Mouse (Mus musculus): ENCODE results near the gene Srd5a2. TPM values are rescaled to one million over a fixed set of nuclear protein-coding genes. Genes with fewer than 3 reads are reported as not detected.
"Not testable (repeated sequence)": the region's sequence is repeated elsewhere in the genome, so short reads cannot be mapped to it uniquely, and the experiment has no call there.

The Srd5a2 gene
- polyA plus RNA-seq (2014; fragmentation: Nextera tagmentation; extraction: Ambion mirVana): not detected in 2 replicates

DNA sequence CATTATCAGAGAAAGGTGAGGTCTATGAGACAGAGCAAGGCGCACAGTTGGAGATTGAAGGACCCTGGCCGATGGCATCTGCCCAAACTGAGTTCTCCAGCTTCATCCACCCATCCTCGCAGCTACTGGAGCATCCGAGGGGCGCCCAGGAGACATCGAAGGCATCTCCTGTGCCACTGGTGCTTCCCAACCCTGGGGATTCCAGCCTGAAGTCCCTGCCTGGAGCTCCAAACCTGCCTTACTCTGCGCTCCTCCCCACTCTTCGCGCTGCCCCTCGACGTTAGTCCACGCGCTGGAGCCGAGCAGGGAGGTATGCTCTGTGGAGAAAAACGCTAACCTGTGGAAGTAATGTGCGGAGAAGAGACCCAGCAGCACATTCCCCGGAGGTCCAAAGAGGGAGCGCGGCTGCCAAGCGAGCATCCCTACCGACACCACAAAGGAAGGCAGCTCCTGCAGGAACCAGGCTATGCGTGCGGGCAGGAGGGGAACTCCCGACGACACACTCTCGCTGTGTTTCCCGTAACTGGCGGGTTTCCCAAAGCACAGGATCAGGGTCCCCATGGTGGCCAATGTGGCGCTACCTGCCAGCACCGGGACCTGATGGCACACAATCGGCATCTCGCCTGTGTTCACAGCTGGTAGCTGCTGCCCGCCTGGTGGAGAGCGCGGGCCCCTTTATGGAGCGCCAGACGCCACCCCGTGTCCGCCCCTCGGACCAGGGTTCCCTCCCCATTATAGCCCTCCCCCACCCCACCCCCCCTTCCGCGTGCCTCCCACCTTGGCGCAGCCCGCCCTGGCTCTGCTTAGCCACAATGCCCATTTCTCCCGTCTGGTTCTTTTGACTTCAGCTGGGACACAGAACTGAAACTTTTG is at the start of gene Srd5a2:
TSS of gene Srd5a2 (minus strand) at position 707 of the 873 bp plus-strand sequence.
- under 1% methylated on average over 45 of the region's 45 CpGs for WGBS
- Histone ChIP-seq H3K4me3 (ENCODE audit: low read depth, low read length) (peak within 1 kb of the TSS; percentile 20), H3K27me3 (ENCODE audit: control insufficient read depth, insufficient read depth, low read length) (peaks cover 36% of the 10 kb centered on the region), H3K36me3 (ENCODE audit: control insufficient read depth, insufficient read depth, low read length) (no peaks in the 10 kb centered on the region), H3K4me2 (ENCODE audit: low read depth, low read length, severe bottlenecking) (peak within 1 kb of the TSS; percentile 54), H3K9me3 (ENCODE audit: control insufficient read depth, low read length) (no peaks in the 10 kb centered on the region), H3K27ac (ENCODE audit: low read depth, low read length) (no peak within 1 kb of the TSS), H3K9ac (ENCODE audit: low read length) (no peak within 1 kb of the TSS; the same call in 1 of the 2 replicates), H3K4me1 (replicated peaks; ENCODE audit: control insufficient read depth, insufficient read depth, low read length) (peaks cover 2% of the 10 kb centered on the region; the same call in 1 of the 2 replicates)
- peak; percentile 63 for DNase-seq (ENCODE audit: low spot score)
- peak; percentile 55; the same call in 1 of the 2 replicates for ATAC-seq (replicated peaks; ENCODE audit: low FRiP score)

DNA sequence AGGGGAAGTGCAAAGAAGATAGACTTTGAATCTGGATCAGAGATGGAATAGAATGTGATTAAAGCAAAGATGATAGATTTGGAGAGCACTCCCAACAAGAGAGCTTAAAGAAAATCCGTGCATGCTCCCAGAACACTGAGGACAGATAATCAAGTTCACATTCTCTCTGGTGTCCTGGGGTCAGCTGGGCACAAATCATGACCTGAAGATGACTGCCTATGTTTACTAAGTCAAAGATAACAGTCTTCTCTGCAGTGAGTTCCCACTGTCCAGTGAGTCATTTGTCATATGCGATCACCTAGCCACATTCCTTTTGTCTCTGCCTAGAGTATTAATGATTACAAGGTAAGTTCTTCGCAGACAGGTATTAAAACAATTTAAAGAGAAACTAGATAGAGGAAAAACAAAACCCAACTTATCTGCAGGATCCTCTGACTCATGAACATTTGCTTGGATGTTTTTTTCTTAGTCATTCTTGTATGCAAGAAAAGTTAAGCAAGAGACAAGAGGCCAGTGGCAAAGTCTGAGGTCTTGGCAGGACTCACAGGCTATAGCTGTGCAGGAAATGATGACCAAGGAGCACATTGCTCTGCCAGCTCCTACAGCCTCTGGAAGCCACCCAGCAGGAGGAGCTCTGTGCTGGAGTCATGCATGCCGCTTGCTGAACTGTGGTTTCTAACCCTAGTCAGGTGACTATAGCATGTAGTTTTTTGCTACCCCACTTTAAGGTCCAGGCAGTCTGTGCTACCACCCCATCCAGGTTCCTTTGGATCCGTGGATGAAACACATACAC is 41.4 kb upstream of the Srd5a2 start:
- Histone ChIP-seq H3K27ac (ENCODE audit: low read depth, low read length) (no peak overlapping the region), H3K4me1 (replicated peaks; ENCODE audit: control insufficient read depth, insufficient read depth, low read length) (no peaks in the 10 kb centered on the region), H3K9ac (ENCODE audit: low read length) (no peak overlapping the region), H3K4me2 (ENCODE audit: low read depth, low read length, severe bottlenecking) (no peak overlapping the region), H3K9me3 (ENCODE audit: control insufficient read depth, low read length) (no peaks in the 10 kb centered on the region), H3K4me3 (ENCODE audit: low read depth, low read length) (no peak overlapping the region), H3K27me3 (ENCODE audit: control insufficient read depth, insufficient read depth, low read length) (no peaks in the 10 kb centered on the region), H3K36me3 (ENCODE audit: control insufficient read depth, insufficient read depth, low read length) (no peaks in the 10 kb centered on the region)
- ATAC-seq (replicated peaks; ENCODE audit: low FRiP score): no peak
- WGBS: 85% methylated on average over 5 of the region's 5 CpGs
- DNase-seq (ENCODE audit: low spot score): no peak

DNA sequence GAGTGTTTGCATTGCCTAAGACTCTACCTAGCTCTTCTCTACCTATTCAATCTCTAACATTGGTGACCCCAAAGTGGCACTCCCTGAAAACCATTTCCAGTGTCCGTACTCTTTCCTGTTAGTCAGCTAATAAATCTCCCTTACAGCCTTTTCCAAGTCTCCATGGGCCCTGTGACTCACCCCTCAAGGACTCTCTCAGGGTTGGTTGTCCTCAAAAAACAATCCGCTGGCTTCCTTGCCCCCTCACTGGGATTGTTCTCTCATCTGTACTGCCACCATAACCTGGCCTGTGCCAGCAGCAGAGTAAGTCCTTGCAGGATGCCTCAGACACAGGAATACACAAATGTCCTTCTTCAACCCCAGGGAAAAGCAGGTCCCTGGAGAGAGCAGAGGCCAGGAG is 40.3 kb upstream of the Srd5a2 start:
- no peak overlapping the region for H3K4me3 ChIP-seq (ENCODE audit: low read depth, low read length)
- no peaks in the 10 kb centered on the region for H3K27me3 ChIP-seq (ENCODE audit: control insufficient read depth, insufficient read depth, low read length)
- WGBS: 92% methylated on average over 2 of the region's 2 CpGs
- H3K27ac ChIP-seq (ENCODE audit: low read depth, low read length): no peak overlapping the region
- H3K4me2 ChIP-seq (ENCODE audit: low read depth, low read length, severe bottlenecking): no peak overlapping the region
- H3K9me3 ChIP-seq (ENCODE audit: control insufficient read depth, low read length): no peaks in the 10 kb centered on the region
- DNase-seq (ENCODE audit: low spot score) (no peak), ATAC-seq (replicated peaks; ENCODE audit: low FRiP score) (no peak)
- no peaks in the 10 kb centered on the region for H3K36me3 ChIP-seq (ENCODE audit: control insufficient read depth, insufficient read depth, low read length)
- H3K9ac ChIP-seq (ENCODE audit: low read length): no peak overlapping the region
- no peaks in the 10 kb centered on the region for H3K4me1 ChIP-seq (replicated peaks; ENCODE audit: control insufficient read depth, insufficient read depth, low read length)

DNA sequence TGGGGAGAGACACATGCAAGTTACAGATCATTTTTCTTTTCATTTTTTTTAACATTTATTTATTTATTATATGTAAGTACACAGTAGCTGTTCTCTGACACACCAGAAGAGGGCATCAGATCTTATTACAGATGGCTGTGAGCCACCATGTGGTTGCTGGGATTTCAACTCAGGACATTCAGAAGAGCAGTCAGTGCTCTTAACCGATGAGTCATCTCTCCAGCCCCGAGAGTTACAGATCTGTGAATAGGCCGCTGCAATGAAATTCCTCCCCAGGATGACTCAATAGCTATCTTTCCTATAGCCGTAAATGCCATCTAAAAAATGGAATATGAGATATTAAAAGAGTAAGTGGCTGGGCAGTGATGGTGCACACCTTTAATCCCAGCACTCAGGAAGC is 35.7 kb upstream of the Srd5a2 start:
- WGBS: 84% methylated on average over 4 of the region's 4 CpGs
- no peaks in the 10 kb centered on the region for H3K4me1 ChIP-seq (replicated peaks; ENCODE audit: control insufficient read depth, insufficient read depth, low read length)
- no peaks in the 10 kb centered on the region for H3K36me3 ChIP-seq (ENCODE audit: control insufficient read depth, insufficient read depth, low read length)
- no peak overlapping the region for H3K9ac ChIP-seq (ENCODE audit: low read length)
- no peak overlapping the region for H3K4me2 ChIP-seq (ENCODE audit: low read depth, low read length, severe bottlenecking)
- no peaks in the 10 kb centered on the region for H3K27me3 ChIP-seq (ENCODE audit: control insufficient read depth, insufficient read depth, low read length)
- no peaks in the 10 kb centered on the region for H3K9me3 ChIP-seq (ENCODE audit: control insufficient read depth, low read length)
- no peak for DNase-seq (ENCODE audit: low spot score)
- H3K4me3 ChIP-seq (ENCODE audit: low read depth, low read length): no peak overlapping the region
- no peak overlapping the region for H3K27ac ChIP-seq (ENCODE audit: low read depth, low read length)
- ATAC-seq (replicated peaks; ENCODE audit: low FRiP score): no peak

DNA sequence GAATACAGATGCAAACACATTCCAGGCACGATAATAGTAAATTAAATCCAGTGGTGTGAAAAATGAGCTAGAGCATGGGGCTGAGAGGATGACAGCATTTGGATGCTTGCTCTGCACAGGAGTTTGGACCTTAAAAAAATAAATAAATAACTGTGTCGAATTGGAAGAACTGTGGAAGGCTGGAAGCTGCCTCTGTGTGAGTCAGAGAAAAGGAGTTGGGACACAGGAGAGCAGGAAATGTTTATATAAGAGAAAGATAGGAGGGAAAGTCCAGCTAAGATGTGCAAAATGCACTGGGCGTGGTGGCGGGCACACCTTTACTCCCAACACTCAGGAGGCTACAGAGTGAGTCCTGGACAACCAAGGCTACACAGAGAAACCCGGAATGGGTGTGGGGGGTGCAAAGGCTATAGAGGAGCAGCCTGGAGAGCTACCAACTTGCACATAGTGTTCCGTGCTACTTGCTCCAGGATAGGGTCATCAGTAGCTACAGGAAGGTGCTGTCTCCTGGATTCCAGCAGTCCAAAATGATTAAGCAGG is 32.4 kb upstream of the Srd5a2 start:
- Histone ChIP-seq H3K36me3 (ENCODE audit: control insufficient read depth, insufficient read depth, low read length) (no peaks in the 10 kb centered on the region), H3K9ac (ENCODE audit: low read length) (no peak overlapping the region), H3K27me3 (ENCODE audit: control insufficient read depth, insufficient read depth, low read length) (no peaks in the 10 kb centered on the region), H3K9me3 (ENCODE audit: control insufficient read depth, low read length) (no peaks in the 10 kb centered on the region), H3K4me2 (ENCODE audit: low read depth, low read length, severe bottlenecking) (no peak overlapping the region), H3K27ac (ENCODE audit: low read depth, low read length) (no peak overlapping the region), H3K4me3 (ENCODE audit: low read depth, low read length) (no peak overlapping the region), H3K4me1 (replicated peaks; ENCODE audit: control insufficient read depth, insufficient read depth, low read length) (no peaks in the 10 kb centered on the region)
- ATAC-seq (replicated peaks; ENCODE audit: low FRiP score) (no peak), DNase-seq (ENCODE audit: low spot score) (no peak)
- 80% methylated on average over 6 of the region's 6 CpGs for WGBS

DNA sequence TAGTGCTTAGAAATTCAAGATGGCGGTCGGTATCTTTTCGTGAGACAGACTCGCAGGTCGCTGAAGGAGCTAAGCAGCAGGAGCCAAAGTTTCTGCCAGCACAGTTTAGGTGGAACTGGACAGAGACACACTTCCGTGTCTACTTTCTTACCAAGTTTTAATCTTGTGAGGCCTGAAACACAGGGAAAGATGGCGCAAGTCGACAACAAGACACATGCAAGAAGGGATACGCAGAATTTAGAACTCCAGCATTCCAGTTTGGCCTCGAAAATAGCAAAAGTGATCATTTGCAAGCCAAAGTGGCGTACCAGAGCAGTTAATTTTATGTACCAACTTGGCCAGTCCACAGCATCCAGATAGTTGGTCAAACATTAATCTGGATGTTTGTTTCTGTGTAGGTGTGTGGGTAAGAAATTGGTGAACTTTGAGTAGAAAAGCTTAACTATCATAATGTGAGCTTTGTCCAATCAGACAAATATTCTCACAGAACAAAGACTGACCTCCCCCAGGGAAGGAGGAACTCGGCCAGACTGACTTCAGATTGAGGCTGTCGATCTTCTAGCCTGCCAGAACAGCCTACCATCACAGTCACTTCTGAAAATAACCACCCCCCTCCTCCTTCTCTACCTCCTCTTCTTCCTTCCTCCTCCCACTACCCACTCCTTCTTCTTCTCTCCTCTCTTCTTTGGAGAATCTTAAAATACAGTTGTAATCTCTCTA is 31.2 kb upstream of the Srd5a2 start:
- H3K9me3 ChIP-seq (ENCODE audit: control insufficient read depth, low read length): no peaks in the 10 kb centered on the region
- H3K36me3 ChIP-seq (ENCODE audit: control insufficient read depth, insufficient read depth, low read length): no peaks in the 10 kb centered on the region
- DNase-seq (ENCODE audit: low spot score) (no peak), ATAC-seq (replicated peaks; ENCODE audit: low FRiP score) (no peak)
- no peak overlapping the region for H3K27ac ChIP-seq (ENCODE audit: low read depth, low read length)
- no peak overlapping the region for H3K4me3 ChIP-seq (ENCODE audit: low read depth, low read length)
- H3K27me3 ChIP-seq (ENCODE audit: control insufficient read depth, insufficient read depth, low read length): no peaks in the 10 kb centered on the region
- no peaks in the 10 kb centered on the region for H3K4me1 ChIP-seq (replicated peaks; ENCODE audit: control insufficient read depth, insufficient read depth, low read length)
- H3K9ac ChIP-seq (ENCODE audit: low read length): no peak overlapping the region
- WGBS: 87% methylated on average over 13 of the region's 13 CpGs
- no peak overlapping the region for H3K4me2 ChIP-seq (ENCODE audit: low read depth, low read length, severe bottlenecking)

DNA sequence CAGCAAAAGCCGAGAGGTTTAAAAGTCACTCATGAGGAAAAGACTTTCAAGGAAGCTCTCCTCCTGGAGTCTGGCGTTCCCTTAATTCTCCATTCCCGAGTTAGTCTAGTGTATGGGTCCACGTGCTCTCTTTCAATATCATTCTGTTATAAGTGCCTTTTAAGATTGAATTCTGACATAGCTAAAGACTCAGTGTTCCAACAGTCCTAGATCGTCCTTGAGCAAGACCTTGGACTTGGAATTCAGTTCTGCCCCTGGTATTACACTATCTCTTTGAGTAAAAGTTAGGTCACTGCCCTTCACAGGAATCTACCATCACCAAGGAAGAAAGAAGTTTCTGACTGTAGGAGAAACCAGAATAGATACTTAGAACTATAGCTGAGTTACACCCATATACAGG is 25.4 kb upstream of the Srd5a2 start:
- not testable (repeated sequence) for H3K36me3 ChIP-seq (ENCODE audit: control insufficient read depth, insufficient read depth, low read length); ATAC-seq (replicated peaks; ENCODE audit: low FRiP score); H3K27me3 ChIP-seq (ENCODE audit: control insufficient read depth, insufficient read depth, low read length); H3K4me3 ChIP-seq (ENCODE audit: low read depth, low read length); DNase-seq (ENCODE audit: low spot score); H3K27ac ChIP-seq (ENCODE audit: low read depth, low read length); H3K4me2 ChIP-seq (ENCODE audit: low read depth, low read length, severe bottlenecking); H3K4me1 ChIP-seq (replicated peaks; ENCODE audit: control insufficient read depth, insufficient read depth, low read length); H3K9ac ChIP-seq (ENCODE audit: low read length); H3K9me3 ChIP-seq (ENCODE audit: control insufficient read depth, low read length)
- 88% methylated on average over 5 of the region's 5 CpGs for WGBS

DNA sequence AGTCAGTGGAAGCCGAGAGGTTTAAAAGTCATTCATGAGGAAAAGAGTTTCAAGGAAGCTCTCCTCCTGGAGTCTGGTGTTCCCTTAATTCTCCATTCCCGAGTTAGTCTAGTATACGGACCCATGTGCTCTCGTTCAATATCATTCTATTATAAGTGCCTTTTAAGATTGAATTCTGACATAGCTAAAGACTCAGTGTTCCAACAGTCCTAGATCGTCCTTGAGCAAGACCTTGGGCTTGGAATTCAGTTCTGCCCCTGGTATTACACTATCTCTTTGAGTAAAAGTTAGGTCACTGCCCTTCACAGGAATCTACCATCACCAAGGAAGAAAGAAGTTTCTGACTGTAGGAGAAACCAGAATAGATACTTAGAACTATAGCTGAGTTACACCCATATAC is 15.0 kb upstream of the Srd5a2 start:
- ATAC-seq (replicated peaks; ENCODE audit: low FRiP score); H3K27me3 ChIP-seq (ENCODE audit: control insufficient read depth, insufficient read depth, low read length); H3K36me3 ChIP-seq (ENCODE audit: control insufficient read depth, insufficient read depth, low read length); H3K27ac ChIP-seq (ENCODE audit: low read depth, low read length); H3K9me3 ChIP-seq (ENCODE audit: control insufficient read depth, low read length); DNase-seq (ENCODE audit: low spot score); H3K4me2 ChIP-seq (ENCODE audit: low read depth, low read length, severe bottlenecking); H3K4me3 ChIP-seq (ENCODE audit: low read depth, low read length); H3K4me1 ChIP-seq (replicated peaks; ENCODE audit: control insufficient read depth, insufficient read depth, low read length); H3K9ac ChIP-seq (ENCODE audit: low read length): not testable (repeated sequence)
- WGBS: 91% methylated on average over 5 of the region's 5 CpGs

All from forebrain, embryonic 11.5 days (tissue).